Mouse (Mus musculus): Measurements from ENCODE around the gene Ehd4. TPM values are rescaled to one million over a fixed set of nuclear protein-coding genes. Genes with fewer than 3 reads are reported as not detected.

Gene Ehd4
- polyA plus RNA-seq, 1 experiment = 55.8 TPM

GRCm38 (mm10) chr2:120116362-120116761 lies 38.0 kb downstream of the Ehd4 start:
- Histone ChIP-seq H3K4me1 (peaks cover 89% of the 10 kb centered on the region), H3K27me3 (replicated peaks) (no peaks in the 10 kb centered on the region), H3K4me3 (replicated peaks) (no peak overlapping the region), H3K9me3 (no peaks in the 10 kb centered on the region), H3K36me3 (replicated peaks; ENCODE audit: low read length) (peaks cover 94% of the 10 kb centered on the region)
- TF ChIP-seq GATA1 (IDR thresholded peaks at IDR 0.05; ENCODE audit: borderline replicate concordance, low read length) = no peak
- TF ChIP-seq FLI1 (IDR thresholded peaks at IDR 0.05; ENCODE audit: low read length) = no peak

DNA sequence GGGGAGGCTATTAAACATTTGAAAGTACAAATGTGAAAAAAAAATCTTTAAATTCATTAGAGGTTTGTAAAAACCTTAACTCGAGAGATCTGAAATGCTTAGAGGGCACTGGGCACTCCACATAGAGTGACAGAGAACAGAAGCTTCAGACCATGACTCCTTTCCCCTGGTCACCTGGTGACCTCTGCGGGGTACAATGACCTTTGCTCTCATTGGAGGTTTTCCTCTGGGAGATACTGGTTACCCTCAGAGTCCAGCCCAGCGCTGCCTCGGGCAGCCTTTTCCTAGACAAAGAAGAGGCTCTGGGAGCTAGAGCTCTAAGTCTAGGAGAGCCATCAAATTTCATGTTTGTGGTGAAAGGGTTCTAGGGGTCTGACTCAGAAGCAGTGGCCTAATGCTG lies 39.4 kb downstream of the Ehd4 start:
- H3K4me3 ChIP-seq (replicated peaks) = no peak overlapping the region
- H3K4me1 ChIP-seq = peaks cover 92% of the 10 kb centered on the region
- H3K36me3 ChIP-seq (replicated peaks; ENCODE audit: low read length) = peaks cover 83% of the 10 kb centered on the region
- H3K9me3 ChIP-seq = no peaks in the 10 kb centered on the region
- TF ChIP-seq FLI1 (IDR thresholded peaks at IDR 0.05; ENCODE audit: low read length) = no peak
- no peaks in the 10 kb centered on the region for H3K27me3 ChIP-seq (replicated peaks)

DNA sequence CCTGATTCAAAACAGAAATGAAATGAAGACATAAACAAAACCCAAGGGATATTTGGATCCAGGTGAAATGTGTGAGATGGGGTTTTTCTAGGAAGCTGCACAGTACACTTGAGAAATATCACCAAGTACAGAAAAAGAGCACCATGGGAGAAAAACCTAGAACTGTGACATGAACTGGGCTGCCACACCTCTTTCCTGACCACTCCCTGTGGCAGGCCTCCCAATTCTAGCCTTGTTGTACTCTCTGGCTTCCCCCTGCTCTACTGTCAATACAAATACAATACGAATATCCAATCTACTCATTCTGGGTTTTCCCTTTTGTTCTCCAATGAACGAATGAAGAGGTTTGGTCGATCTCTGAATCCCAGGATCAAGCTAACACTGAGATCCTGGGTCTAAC lies 40.4 kb downstream of the Ehd4 start:
- H3K9me3 ChIP-seq = no peaks in the 10 kb centered on the region

DNA sequence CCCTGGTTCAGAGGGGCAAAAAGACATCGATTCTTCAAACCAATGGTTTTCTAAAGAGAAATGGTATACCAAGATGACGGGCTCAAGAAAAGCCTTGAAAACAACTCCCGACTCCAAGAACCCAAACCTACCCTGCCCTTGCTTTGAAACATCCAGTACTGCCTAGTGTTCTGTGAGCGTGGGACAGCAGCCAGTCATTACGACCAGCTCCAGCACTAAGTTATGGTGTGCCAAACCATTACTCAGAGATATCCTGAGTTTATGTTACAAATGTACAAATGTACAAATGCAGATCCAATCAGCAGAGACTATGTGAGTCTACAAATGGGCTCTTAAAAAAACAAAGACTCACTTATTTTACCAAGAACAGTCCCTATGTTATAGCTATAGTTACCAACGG lies 40.9 kb downstream of the Ehd4 start:
- no peaks in the 10 kb centered on the region for H3K27me3 ChIP-seq (replicated peaks)
- peaks cover 96% of the 10 kb centered on the region for H3K4me1 ChIP-seq
- no peaks in the 10 kb centered on the region for H3K9me3 ChIP-seq
- peaks cover 82% of the 10 kb centered on the region for H3K36me3 ChIP-seq (replicated peaks; ENCODE audit: low read length)
- H3K4me3 ChIP-seq (replicated peaks) = no peak overlapping the region
- no peak for TF ChIP-seq GATA1 (IDR thresholded peaks at IDR 0.05; ENCODE audit: borderline replicate concordance, low read length)
- no peak for TF ChIP-seq FLI1 (IDR thresholded peaks at IDR 0.05; ENCODE audit: low read length)

More for the DNA sequence above, 40.4 kb downstream of the Ehd4 start:
- no peak overlapping the region for H3K4me3 ChIP-seq (replicated peaks)
- TF ChIP-seq FLI1 (IDR thresholded peaks at IDR 0.05; ENCODE audit: low read length) (no peak), GATA1 (IDR thresholded peaks at IDR 0.05; ENCODE audit: borderline replicate concordance, low read length) (no peak)
- peaks cover 82% of the 10 kb centered on the region for H3K36me3 ChIP-seq (replicated peaks; ENCODE audit: low read length)
- H3K4me1 ChIP-seq = peaks cover 96% of the 10 kb centered on the region
- H3K27me3 ChIP-seq (replicated peaks) = no peaks in the 10 kb centered on the region

- no peak for TF ChIP-seq GATA1 (IDR thresholded peaks at IDR 0.05; ENCODE audit: borderline replicate concordance, low read length)
- no peak for TF ChIP-seq FLI1 (IDR thresholded peaks at IDR 0.05; ENCODE audit: low read length)
- Histone ChIP-seq H3K27me3 (replicated peaks) (no peaks in the 10 kb centered on the region), H3K36me3 (replicated peaks; ENCODE audit: low read length) (peaks cover 82% of the 10 kb centered on the region), H3K4me3 (replicated peaks) (peak overlapping the region; percentile 18), H3K9me3 (no peaks in the 10 kb centered on the region), H3K4me1 (peaks cover 93% of the 10 kb centered on the region)
These were observed 42.8 kb downstream of the Ehd4 start for GRCm38 (mm10) chr2:120111596-120111995.

- H3K4me1 ChIP-seq = peaks cover 93% of the 10 kb centered on the region
- TF ChIP-seq GATA1 (IDR thresholded peaks at IDR 0.05; ENCODE audit: borderline replicate concordance, low read length) (no peak), FLI1 (IDR thresholded peaks at IDR 0.05; ENCODE audit: low read length) (no peak)
- H3K36me3 ChIP-seq (replicated peaks; ENCODE audit: low read length) = peaks cover 82% of the 10 kb centered on the region
- H3K9me3 ChIP-seq = no peaks in the 10 kb centered on the region
- no peaks in the 10 kb centered on the region for H3K27me3 ChIP-seq (replicated peaks)
- H3K4me3 ChIP-seq (replicated peaks) = peak overlapping the region; percentile 87
These were observed 43.2 kb downstream of the Ehd4 start for GRCm38 (mm10) chr2:120111172-120111571.

- Histone ChIP-seq H3K4me3 (replicated peaks) (no peak overlapping the region), H3K36me3 (replicated peaks; ENCODE audit: low read length) (peaks cover 80% of the 10 kb centered on the region), H3K4me1 (peaks cover 93% of the 10 kb centered on the region), H3K9me3 (no peaks in the 10 kb centered on the region), H3K27me3 (replicated peaks) (no peaks in the 10 kb centered on the region)
- TF ChIP-seq GATA1 (IDR thresholded peaks at IDR 0.05; ENCODE audit: borderline replicate concordance, low read length) (no peak), FLI1 (IDR thresholded peaks at IDR 0.05; ENCODE audit: low read length) (no peak)
These were observed 46.3 kb downstream of the Ehd4 start for GRCm38 (mm10) chr2:120108077-120108476.

DNA sequence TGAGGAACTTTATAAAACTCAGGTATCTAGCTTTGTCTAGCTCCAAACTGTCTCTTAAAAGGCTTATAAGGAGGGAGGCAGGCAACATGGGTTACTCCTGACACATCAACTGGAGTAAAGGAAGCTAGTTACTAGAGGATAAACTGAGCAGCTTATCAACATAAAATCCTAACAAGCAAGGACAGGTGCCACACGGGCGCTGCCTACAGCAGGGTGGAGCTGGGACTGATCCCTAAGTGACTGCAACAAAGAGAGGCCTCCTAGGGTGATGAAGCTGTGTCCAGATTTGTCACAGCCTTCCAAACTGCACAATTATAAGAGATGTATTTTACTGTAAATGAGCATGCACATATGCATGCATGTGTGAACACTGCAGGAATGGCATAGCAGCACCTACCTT lies 47.0 kb downstream of the Ehd4 start:
- Histone ChIP-seq H3K4me1 (peaks cover 92% of the 10 kb centered on the region), H3K4me3 (replicated peaks) (no peak overlapping the region), H3K27me3 (replicated peaks) (no peaks in the 10 kb centered on the region), H3K36me3 (replicated peaks; ENCODE audit: low read length) (peaks cover 83% of the 10 kb centered on the region), H3K9me3 (no peaks in the 10 kb centered on the region)
- TF ChIP-seq GATA1 (IDR thresholded peaks at IDR 0.05; ENCODE audit: borderline replicate concordance, low read length) (no peak), FLI1 (IDR thresholded peaks at IDR 0.05; ENCODE audit: low read length) (no peak)

- peaks cover 92% of the 10 kb centered on the region for H3K4me1 ChIP-seq
- H3K4me3 ChIP-seq (replicated peaks) = no peak overlapping the region
- H3K9me3 ChIP-seq = no peaks in the 10 kb centered on the region
- TF ChIP-seq GATA1 (IDR thresholded peaks at IDR 0.05; ENCODE audit: borderline replicate concordance, low read length) = no peak
- H3K36me3 ChIP-seq (replicated peaks; ENCODE audit: low read length) = peaks cover 83% of the 10 kb centered on the region
- no peaks in the 10 kb centered on the region for H3K27me3 ChIP-seq (replicated peaks)
These were observed 47.9 kb downstream of the Ehd4 start for GRCm38 (mm10) chr2:120106397-120106973.

- Histone ChIP-seq H3K36me3 (replicated peaks; ENCODE audit: low read length) (peaks cover 89% of the 10 kb centered on the region), H3K4me1 (peaks cover 92% of the 10 kb centered on the region), H3K27me3 (replicated peaks) (no peaks in the 10 kb centered on the region), H3K9me3 (no peaks in the 10 kb centered on the region), H3K4me3 (replicated peaks) (no peak overlapping the region)
- TF ChIP-seq FLI1 (IDR thresholded peaks at IDR 0.05; ENCODE audit: low read length) (no peak), GATA1 (IDR thresholded peaks at IDR 0.05; ENCODE audit: borderline replicate concordance, low read length) (no peak)
These were observed 48.5 kb downstream of the Ehd4 start for GRCm38 (mm10) chr2:120105861-120106260.

- peaks cover 97% of the 10 kb centered on the region for H3K36me3 ChIP-seq (replicated peaks; ENCODE audit: low read length)
- H3K4me3 ChIP-seq (replicated peaks) = no peak overlapping the region
- no peaks in the 10 kb centered on the region for H3K27me3 ChIP-seq (replicated peaks)
- TF ChIP-seq FLI1 (IDR thresholded peaks at IDR 0.05; ENCODE audit: low read length) = no peak
- TF ChIP-seq GATA1 (IDR thresholded peaks at IDR 0.05; ENCODE audit: borderline replicate concordance, low read length) = no peak
- peaks cover 96% of the 10 kb centered on the region for H3K4me1 ChIP-seq
- no peaks in the 10 kb centered on the region for H3K9me3 ChIP-seq
These were observed 51.5 kb downstream of the Ehd4 start for GRCm38 (mm10) chr2:120102881-120103280.

All from megakaryocyte, embryonic 14.5 days (primary cell).